Mouse (Mus musculus) heart, postnatal 0 days (tissue): ENCODE results near the gene Lamb3. TPM values are rescaled to one million over a fixed set of nuclear protein-coding genes. Genes with fewer than 3 reads are reported as not detected.

ENCODE experiments used
- ATAC-seq: fragments of 200-750 bp; cut with Nextera tagmentation; 2 replicates; pipeline ENCODE4 v1.8.0; 2017; ENCODE audit warnings: low read depth, moderate number of reproducible peaks, moderate library complexity; ENCODE audit not compliant: insufficient read depth
- DNase-seq: peaks from one replicate; pipeline ENCODE4 v3.0.0-alpha.2; 2016; ENCODE audit warnings: low spot score
- H3K27ac ChIP-seq: fragments of 300-500 bp; sonication (generic); 2 replicates; pipeline ENCODE4 v1.5.1; 2014; ENCODE audit warnings: low read depth, mild to moderate bottlenecking
- H3K27me3 ChIP-seq: fragments of 300-500 bp; sonication (generic); 2 replicates; pipeline ENCODE4 v1.6.1; 2014; ENCODE audit warnings: low read length, mixed read lengths; ENCODE audit not compliant: control insufficient read depth, insufficient read depth
- H3K36me3 ChIP-seq: fragments of 300-500 bp; sonication (generic); replicated peaks from 2 replicates; pipeline ENCODE4 v1.6.1; 2014; ENCODE audit warnings: low read length, mixed read lengths; ENCODE audit not compliant: control insufficient read depth, insufficient read depth
- H3K4me1 ChIP-seq: fragments of 300-500 bp; sonication (generic); 2 replicates; pipeline ENCODE4 v1.6.1; 2014; ENCODE audit warnings: antibody characterized with exemption; ENCODE audit not compliant: control insufficient read depth, insufficient read depth
- H3K4me2 ChIP-seq: fragments of 300-500 bp; sonication (generic); 2 replicates; pipeline ENCODE4 v1.6.1; 2014; ENCODE audit warnings: low read depth, mild to moderate bottlenecking, low read length, moderate library complexity
- H3K4me3 ChIP-seq: fragments of 300-500 bp; sonication (generic); 2 replicates; pipeline ENCODE4 v1.5.1; 2014; ENCODE audit warnings: low read depth, low read length
- H3K9ac ChIP-seq: fragments of 300-500 bp; sonication (generic); replicated peaks from 2 replicates; pipeline ENCODE4 v1.6.1; 2014; ENCODE audit warnings: low read depth, low read length, mixed read lengths
- H3K9me3 ChIP-seq: fragments of 300-500 bp; sonication (generic); replicated peaks from 2 replicates; pipeline ENCODE4 v1.6.1; 2016; ENCODE audit warnings: low read length; ENCODE audit not compliant: control insufficient read depth
- CTCF ChIP-seq: IDR thresholded peaks from 2 replicates; pipeline ENCODE4 v1.5.1; 2016; ENCODE audit warnings: antibody characterized with exemption, control low read depth, low read depth
- EP300 ChIP-seq: IDR thresholded peaks from 2 replicates; pipeline ENCODE4 v1.6.1; 2016; ENCODE audit warnings: antibody characterized with exemption, low read depth
- WGBS: fragments of 180-500 bp; shearing (Covaris S2); extraction: QIAGEN DNeasy Blood & Tissue Kit; methylation state at CpG from one replicate; pipeline ENCODE4 v1.1.7; 2014; 5-methylcytosine and 5-hydroxymethylcytosine counted together
- polyA plus RNA-seq: library from polyadenylated mRNA; unstranded; fragments of >200 nt; fragmentation: Nextera tagmentation; extraction: Ambion mirVana; gene quantifications from 2 replicates; pipeline ENCODE4 v1.2.1, GENCODE M21; 2015
- total RNA-seq: library from RNA; depleted of rRNA; stranded (reverse); fragments of >200 nt; gene quantifications from 2 replicates; pipeline ENCODE4 v1.2.3, GENCODE M21; 2014; ENCODE audit warnings: low replicate concordance

Lamb3 gene
- total and polyA plus RNA-seq, 2 experiments from 2014 or later, result 8.1 to 9.8 TPM

DNA sequence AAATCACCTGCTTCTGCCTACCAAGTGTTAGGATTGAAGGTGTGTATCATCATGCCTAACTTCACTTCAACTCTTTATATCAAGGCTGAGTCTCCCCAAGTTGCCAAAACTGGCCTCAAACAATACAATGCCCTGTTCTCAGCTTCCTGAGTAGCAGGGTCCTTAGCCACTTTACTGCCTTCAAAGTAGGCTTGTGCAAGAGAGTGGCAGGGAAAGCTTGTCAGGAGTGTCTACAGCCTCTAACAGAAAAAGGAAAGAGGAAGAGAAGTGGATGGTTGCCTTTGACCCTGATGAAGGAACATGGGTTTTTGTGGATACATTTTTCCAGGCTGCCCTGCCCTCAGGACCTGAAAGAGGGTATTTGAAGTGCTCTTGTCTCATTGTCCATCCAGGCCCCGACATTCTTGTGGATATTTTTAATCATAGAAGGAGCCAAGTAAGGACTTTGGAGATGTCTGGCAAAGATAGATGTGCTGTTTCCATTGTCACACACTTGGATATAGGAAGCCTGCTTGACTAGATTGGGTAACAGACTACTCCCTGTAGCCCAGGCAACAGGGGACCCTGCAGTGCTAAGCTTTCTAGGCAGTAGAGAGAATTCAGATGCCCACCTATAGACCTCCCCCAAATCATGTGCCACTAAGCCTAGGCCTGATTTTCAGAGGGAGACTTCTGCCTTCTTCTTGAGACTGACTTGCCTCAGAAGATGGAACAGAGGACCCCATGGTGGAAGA, 102.5 kb downstream of the Lamb3 start:
- 15% methylated on average over 1 of the region's 1 CpGs for WGBS

DNA sequence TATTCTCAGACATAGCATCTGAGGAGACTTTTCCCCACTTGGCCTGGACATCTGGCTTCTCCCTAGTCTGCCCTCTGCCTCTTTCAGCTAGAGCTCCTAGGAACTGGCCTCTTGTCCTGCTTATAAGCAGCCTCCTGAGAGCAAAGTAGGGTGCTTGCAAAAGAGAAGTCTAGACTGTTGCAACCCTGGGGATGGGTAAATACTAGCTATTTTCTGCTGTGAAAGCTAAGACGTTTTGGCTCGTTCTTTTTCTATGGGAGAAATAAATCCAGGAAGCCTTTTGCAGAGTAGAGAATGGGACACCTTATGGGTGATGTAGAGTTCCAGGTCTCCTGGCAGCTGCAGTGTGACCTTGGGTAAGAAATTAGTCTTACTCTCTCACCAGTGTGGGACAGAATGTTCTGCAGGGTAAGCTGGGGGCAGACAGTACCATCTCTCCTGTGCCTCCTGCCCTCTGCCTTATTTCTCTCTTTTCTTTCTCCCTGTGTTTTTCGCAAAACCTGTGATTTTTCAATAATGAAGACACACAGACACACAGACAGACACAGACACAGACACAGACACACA, 103.1 kb downstream of the Lamb3 start:
- no peak for ATAC-seq
- H3K9ac ChIP-seq, result no peak overlapping the region
- H3K27ac ChIP-seq, result no peak overlapping the region
- H3K9me3 ChIP-seq, result no peaks in the 10 kb centered on the region
- WGBS, result 86% methylated on average over 3 of the region's 3 CpGs
- TF ChIP-seq CTCF, result no peak
- no peak for TF ChIP-seq EP300
- no peak overlapping the region for H3K4me3 ChIP-seq
- no peaks in the 10 kb centered on the region for H3K36me3 ChIP-seq
- no peak for DNase-seq
- H3K4me2 ChIP-seq, result no peak overlapping the region
- no peaks in the 10 kb centered on the region for H3K27me3 ChIP-seq
- H3K4me1 ChIP-seq, result peaks cover 40% of the 10 kb centered on the region

More for the DNA sequence above, 102.5 kb downstream of the Lamb3 start:
- H3K4me1 ChIP-seq, result peaks cover 34% of the 10 kb centered on the region
- no peak overlapping the region for H3K4me2 ChIP-seq
- ATAC-seq (no peak), DNase-seq (no peak)
- no peaks in the 10 kb centered on the region for H3K27me3 ChIP-seq
- H3K4me3 ChIP-seq, result no peak overlapping the region
- no peak overlapping the region for H3K9ac ChIP-seq
- H3K27ac ChIP-seq, result no peak overlapping the region
- no peak for TF ChIP-seq EP300
- no peak for TF ChIP-seq CTCF
- no peaks in the 10 kb centered on the region for H3K9me3 ChIP-seq
- H3K36me3 ChIP-seq, result no peaks in the 10 kb centered on the region

DNA sequence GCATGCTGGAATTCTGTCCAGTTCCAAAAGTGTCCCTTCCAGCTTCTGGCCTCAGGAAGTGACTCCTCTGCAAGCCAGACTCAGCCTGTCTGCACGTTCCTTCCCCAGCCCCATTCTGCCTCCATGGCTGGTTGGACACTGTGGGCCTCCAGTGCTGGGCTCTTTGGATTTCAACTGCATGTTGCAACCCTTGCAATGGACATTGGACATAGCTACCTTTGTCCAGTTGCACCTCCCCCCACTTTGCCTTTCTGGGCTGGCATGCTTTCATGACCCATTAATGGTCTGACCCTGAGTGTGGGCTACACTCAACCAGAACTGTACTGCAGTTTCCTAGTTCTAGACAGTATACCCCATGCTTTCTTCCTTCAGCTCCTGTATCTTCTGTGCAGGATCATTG, 104.1 kb downstream of the Lamb3 start:
- ATAC-seq (no peak), DNase-seq (no peak)
- H3K27ac ChIP-seq, result no peak overlapping the region
- TF ChIP-seq CTCF, result no peak
- no peak for TF ChIP-seq EP300
- H3K9me3 ChIP-seq, result no peaks in the 10 kb centered on the region
- no peak overlapping the region for H3K4me2 ChIP-seq
- H3K27me3 ChIP-seq, result no peaks in the 10 kb centered on the region
- H3K4me3 ChIP-seq, result no peak overlapping the region
- 33% methylated on average over 1 of the region's 1 CpGs for WGBS
- no peaks in the 10 kb centered on the region for H3K36me3 ChIP-seq
- H3K4me1 ChIP-seq, result peaks cover 43% of the 10 kb centered on the region
- no peak overlapping the region for H3K9ac ChIP-seq

DNA sequence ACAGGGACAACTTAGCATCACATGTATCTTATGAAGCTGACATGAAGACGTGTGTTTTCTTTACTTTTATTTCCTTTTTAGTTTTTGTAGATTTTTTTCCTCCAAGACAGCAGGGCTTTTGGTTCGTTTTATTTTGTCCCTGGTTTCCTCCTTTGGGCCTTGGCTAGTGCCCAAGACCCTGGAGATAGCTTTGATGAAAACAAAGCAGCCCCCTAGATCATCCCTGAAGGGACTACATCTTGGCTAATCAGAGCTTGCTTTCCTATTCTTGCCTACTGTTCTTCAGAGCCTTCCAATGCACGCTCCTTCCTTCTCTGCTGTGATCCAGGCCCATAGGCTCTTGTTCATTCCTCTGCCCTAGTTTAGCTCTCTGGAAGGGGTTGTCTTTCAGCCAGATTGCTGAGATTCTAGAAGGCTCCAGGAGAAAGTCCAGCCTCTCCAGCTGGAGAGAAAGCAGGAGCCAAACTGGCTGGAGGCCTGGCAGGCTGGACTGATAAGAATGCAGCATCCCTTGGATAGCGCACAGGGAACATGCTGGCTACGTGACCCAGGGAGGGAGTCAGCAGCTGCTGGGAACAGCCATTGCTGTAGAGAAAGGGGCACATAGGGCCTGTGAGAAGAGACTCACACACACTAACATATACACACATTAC, 108.3 kb downstream of the Lamb3 start:
- Histone ChIP-seq H3K4me3 (no peak overlapping the region), H3K9ac (no peak overlapping the region), H3K36me3 (no peaks in the 10 kb centered on the region), H3K4me2 (no peak overlapping the region), H3K4me1 (peaks cover 45% of the 10 kb centered on the region), H3K27ac (peak overlapping the region; percentile 91), H3K27me3 (no peaks in the 10 kb centered on the region), H3K9me3 (no peaks in the 10 kb centered on the region)
- WGBS, result 17% methylated on average over 5 of the region's 5 CpGs
- no peak for TF ChIP-seq CTCF
- peak; percentile 87; the same call in 1 of the 2 replicates for TF ChIP-seq EP300
- DNase-seq, result peak; percentile 92
- peak; percentile 81 for ATAC-seq

DNA sequence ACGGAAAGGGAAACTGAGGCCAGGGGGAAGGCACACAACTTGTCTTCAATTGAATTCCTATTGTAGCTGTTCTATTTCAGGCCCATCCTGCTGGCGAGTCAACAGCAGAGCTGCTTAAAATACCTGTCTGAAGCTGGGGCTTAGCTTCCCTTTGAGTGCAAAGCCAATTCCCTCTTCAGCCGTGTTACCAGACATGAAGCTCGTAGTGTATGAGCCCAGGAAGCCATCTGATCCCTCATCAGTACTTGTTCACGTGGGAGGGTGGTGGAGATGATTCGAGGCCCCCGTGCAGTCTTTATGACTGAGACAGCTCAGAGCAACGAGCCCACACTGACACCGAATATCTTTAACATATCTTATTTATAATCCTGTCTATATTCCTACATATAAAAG, 108.9 kb downstream of the Lamb3 start:
- H3K4me3 ChIP-seq, result no peak overlapping the region
- TF ChIP-seq CTCF, result no peak
- TF ChIP-seq EP300, result no peak
- ATAC-seq (peak; percentile 9; the same call in 1 of the 2 replicates), DNase-seq (no peak)
- H3K36me3 ChIP-seq, result no peaks in the 10 kb centered on the region
- H3K9ac ChIP-seq, result no peak overlapping the region
- peaks cover 41% of the 10 kb centered on the region for H3K4me1 ChIP-seq
- H3K27ac ChIP-seq, result peak overlapping the region; percentile 91
- no peaks in the 10 kb centered on the region for H3K9me3 ChIP-seq
- 27% methylated on average over 9 of the region's 9 CpGs for WGBS
- no peaks in the 10 kb centered on the region for H3K27me3 ChIP-seq
- H3K4me2 ChIP-seq, result no peak overlapping the region
